13 mouse cellular contexts compared by ENCODE assay signal in the genomic region with DNA sequence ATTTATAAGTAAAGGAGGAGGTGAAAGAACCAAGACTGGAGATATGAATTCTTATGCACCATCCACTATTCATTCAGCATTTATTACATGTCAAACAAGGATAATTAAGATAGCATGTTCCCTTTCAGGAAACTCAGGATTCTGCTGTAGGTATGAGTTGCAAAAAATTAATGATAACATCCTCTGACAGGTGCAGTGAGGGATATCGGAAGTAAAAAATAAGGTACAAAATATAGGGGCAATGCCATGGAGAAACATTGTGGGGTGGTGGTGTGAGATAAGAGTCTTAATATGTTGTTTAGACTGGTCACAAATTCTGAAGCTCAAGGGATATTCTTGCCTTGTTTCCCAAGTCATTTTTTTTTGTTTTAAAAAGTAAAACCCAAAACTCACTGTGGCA. TPM values are rescaled to one million over a fixed set of nuclear protein-coding genes. Genes with fewer than 3 reads are reported as not detected.
DNase-seq lines count a peak whose midpoint lies in the region; ATAC-seq and TF ChIP-seq lines count a peak whose summit lies in the region.
"Had no signal": no experiment of that assay in that cellular context is flagged by ENCODE, and none has a peak within 500 bp of the region (broad histone marks: within the 10 kb centered on the region; RNA-seq: fewer than 3 reads in every experiment).

No protein-coding gene starts in this region.

- no peaks in the 10 kb centered on the region for H3K27me3 ChIP-seq in limb, embryonic 12.5 days
- H3K27me3 ChIP-seq in limb, embryonic 10.5 days (ENCODE audit: low read depth, poor library complexity, severe bottlenecking), result no peaks in the 10 kb centered on the region
- no peaks in the 10 kb centered on the region for H3K27me3 ChIP-seq in forebrain, postnatal 0 days (ENCODE audit: insufficient read depth, low read length)
- H3K27me3 ChIP-seq in midbrain, embryonic 15.5 days (replicated peaks), result no peaks in the 10 kb centered on the region
- no peaks in the 10 kb centered on the region for H3K27me3 ChIP-seq in kidney, adult 2 months (replicated peaks; ENCODE audit: control insufficient read depth, insufficient read depth, low read length)
- H3K27me3 ChIP-seq: embryonic facial prominence, embryonic 13.5 days had no signal

- ATAC-seq in limb, embryonic 12.5 days (ENCODE audit: insufficient number of reproducible peaks, insufficient read depth, low FRiP score, low TSS enrichment, low read depth), result no peak
- ATAC-seq in forebrain, postnatal 0 days, result no peak
- ATAC-seq in midbrain, embryonic 15.5 days (replicated peaks), result no peak

- peak overlapping the region; percentile 75 for H3K4me2 ChIP-seq in limb, embryonic 12.5 days
- H3K4me2 ChIP-seq in forebrain, postnatal 0 days (ENCODE audit: low read depth), result no peak overlapping the region
- H3K4me2 ChIP-seq in midbrain, embryonic 15.5 days, result 0 out of 2 replicates have a peak overlapping the region, but pooled peaks have one; percentile 71

- H3K9ac ChIP-seq in limb, embryonic 12.5 days (replicated peaks), result no peak overlapping the region
- 0 out of 2 replicates have a peak overlapping the region, but pooled peaks have one; percentile 85 for H3K9ac ChIP-seq in forebrain, postnatal 0 days
- no peak overlapping the region for H3K9ac ChIP-seq in midbrain, embryonic 15.5 days

- H3K4me1 ChIP-seq in limb, embryonic 12.5 days (replicated peaks), result peaks cover 16% of the 10 kb centered on the region
- peaks cover 10% of the 10 kb centered on the region for H3K4me1 ChIP-seq in limb, embryonic 10.5 days
- H3K4me1 ChIP-seq in forebrain, postnatal 0 days (ENCODE audit: insufficient read depth), result peaks cover 10% of the 10 kb centered on the region
- peaks cover 21% of the 10 kb centered on the region for H3K4me1 ChIP-seq in midbrain, embryonic 15.5 days
- H3K4me1 ChIP-seq in kidney, adult 2 months (ENCODE audit: control insufficient read depth, insufficient read depth, low read length), result peaks cover 7% of the 10 kb centered on the region

- no peak overlapping the region for H3K4me3 ChIP-seq in limb, embryonic 12.5 days (replicated peaks)
- H3K4me3 ChIP-seq in limb, embryonic 10.5 days, result no peak overlapping the region
- no peak overlapping the region for H3K4me3 ChIP-seq in forebrain, postnatal 0 days (ENCODE audit: low read depth, low read length)
- no peak overlapping the region for H3K4me3 ChIP-seq in midbrain, embryonic 15.5 days
- no peak overlapping the region for H3K4me3 ChIP-seq in kidney, adult 2 months (ENCODE audit: insufficient read depth, low read depth, low read length)

- 93% methylated on average over 1 of the region's 1 CpGs for WGBS in limb, embryonic 12.5 days
- WGBS in limb, embryonic 10.5 days, result 94% methylated on average over 1 of the region's 1 CpGs
- WGBS in forebrain, postnatal 0 days, result 98% methylated on average over 1 of the region's 1 CpGs
- WGBS in midbrain, embryonic 15.5 days, result 98% methylated on average over 1 of the region's 1 CpGs
- WGBS in kidney, adult 2 months, result 98% methylated on average over 1 of the region's 1 CpGs

- no peak for TF ChIP-seq POLR2A in kidney, adult 2 months (IDR thresholded peaks at IDR 0.05; ENCODE audit: low read depth, low read length)

- no peak for DNase-seq in limb, embryonic 10.5 days (ENCODE audit: low spot score)
- peak; percentile 37 for DNase-seq in c-Kit-positive CD71-positive TER-119-negative erythroid progenitor cells, embryonic 14.5 days (ENCODE audit: low read depth)
- DNase-seq in forebrain, postnatal 0 days, result no peak
- DNase-seq in layer of hippocampus, adult 18-20 months (ENCODE audit: low spot score in 2 of 2), result no peak
- no peak for DNase-seq in kidney, adult 2 months
- DNase-seq: adrenal gland, postnatal 10 days; cerebellum, adult 9-10 months had no signal

- H3K27ac ChIP-seq in limb, embryonic 12.5 days, result no peak overlapping the region
- no peak overlapping the region for H3K27ac ChIP-seq in limb, embryonic 10.5 days
- no peak overlapping the region for H3K27ac ChIP-seq in forebrain, postnatal 0 days (ENCODE audit: low read depth, low read length)
- no peak overlapping the region for H3K27ac ChIP-seq in midbrain, embryonic 15.5 days
- H3K27ac ChIP-seq in kidney, adult 2 months (ENCODE audit: insufficient read depth, low read depth, low read length), result no peak overlapping the region
- H3K27ac ChIP-seq: embryonic facial prominence, embryonic 13.5 days had no signal

- no peaks in the 10 kb centered on the region for H3K9me3 ChIP-seq in limb, embryonic 12.5 days
- H3K9me3 ChIP-seq in limb, embryonic 10.5 days (replicated peaks), result no peaks in the 10 kb centered on the region
- no peaks in the 10 kb centered on the region for H3K9me3 ChIP-seq in forebrain, postnatal 0 days (ENCODE audit: low read length)
- no peaks in the 10 kb centered on the region for H3K9me3 ChIP-seq in midbrain, embryonic 15.5 days

- peaks cover 9% of the 10 kb centered on the region; the same call in 1 of the 2 replicates for H3K36me3 ChIP-seq in limb, embryonic 12.5 days
- peaks cover 13% of the 10 kb centered on the region for H3K36me3 ChIP-seq in limb, embryonic 10.5 days
- no peaks in the 10 kb centered on the region for H3K36me3 ChIP-seq in forebrain, postnatal 0 days (ENCODE audit: insufficient read depth)
- no peaks in the 10 kb centered on the region for H3K36me3 ChIP-seq in midbrain, embryonic 15.5 days (replicated peaks)
- no peaks in the 10 kb centered on the region for H3K36me3 ChIP-seq in kidney, adult 2 months (ENCODE audit: control insufficient read depth, insufficient read depth, low read length)

- TF ChIP-seq CTCF in forebrain, postnatal 0 days (IDR thresholded peaks at IDR 0.05; ENCODE audit: low read depth), result no peak
- TF ChIP-seq CTCF in kidney, adult 2 months (conservative IDR thresholded peaks at IDR 0.05; ENCODE audit: insufficient read depth, insufficient read length, low read depth, low read length), result no peak

RNA-seq across cellular contexts. Expression of a gene that starts 1.9 kb away (rescaled TPM):
- polyA plus RNA-seq in limb, embryonic 12.5 days (2016; fragmentation: Nextera tagmentation; extraction: Ambion mirVana), result 13.2 and 14.5 TPM in 2 replicates
- polyA plus RNA-seq in limb, embryonic 10.5 days (2016; fragmentation: Nextera tagmentation; extraction: Ambion mirVana), result 21.5 and 22.6 TPM in 2 replicates
- total RNA-seq in forebrain, postnatal 0 days (2014; rRNA removed), result 7.4 and 14.9 TPM in 2 replicates
- 2.6 and 4.7 TPM in 2 replicates for polyA plus RNA-seq in forebrain, postnatal 0 days (2015; fragmentation: Nextera tagmentation; extraction: Ambion mirVana)
- 4.2 and 4.4 TPM in 2 replicates for polyA plus RNA-seq in midbrain, embryonic 15.5 days (2015; fragmentation: Nextera tagmentation; extraction: Ambion mirVana)
- total RNA-seq in layer of hippocampus, adult 18-20 months (2021), result 1 to 10 TPM; 5.6 to 5.8 TPM
- polyA plus RNA-seq in kidney, adult 2 months (2012; rRNA removed), result 11.5 and 11.7 TPM in 2 replicates

RNA-seq across cellular contexts. Expression of a gene that starts 1.9 kb away (rescaled TPM):
- 51.4 and 53.4 TPM in 2 replicates for polyA plus RNA-seq in limb, embryonic 12.5 days (2016; fragmentation: Nextera tagmentation; extraction: Ambion mirVana)
- polyA plus RNA-seq in limb, embryonic 10.5 days (2016; fragmentation: Nextera tagmentation; extraction: Ambion mirVana), result 53.8 and 54.4 TPM in 2 replicates
- 13.1 and 14.0 TPM in 2 replicates for total RNA-seq in forebrain, postnatal 0 days (2014; rRNA removed)
- polyA plus RNA-seq in forebrain, postnatal 0 days (2015; fragmentation: Nextera tagmentation; extraction: Ambion mirVana), result 29.1 and 31.4 TPM in 2 replicates
- 29.7 and 31.0 TPM in 2 replicates for polyA plus RNA-seq in midbrain, embryonic 15.5 days (2015; fragmentation: Nextera tagmentation; extraction: Ambion mirVana)
- 10 to 100 TPM; 18.8 to 24.9 TPM for total RNA-seq in layer of hippocampus, adult 18-20 months (2021)
- 4.0 and 6.1 TPM in 2 replicates for polyA plus RNA-seq in kidney, adult 2 months (2012; rRNA removed)

RNA-seq across cellular contexts. Expression of a gene that starts 54.9 kb away (rescaled TPM):
- polyA plus RNA-seq in limb, embryonic 12.5 days (2016; fragmentation: Nextera tagmentation; extraction: Ambion mirVana), result not detected in 2 replicates
- not detected in 2 replicates for polyA plus RNA-seq in limb, embryonic 10.5 days (2016; fragmentation: Nextera tagmentation; extraction: Ambion mirVana)
- total RNA-seq in forebrain, postnatal 0 days (2014; rRNA removed), result not detected in 2 replicates
- polyA plus RNA-seq in forebrain, postnatal 0 days (2015; fragmentation: Nextera tagmentation; extraction: Ambion mirVana), result not detected in 2 replicates
- not detected in 2 replicates for polyA plus RNA-seq in midbrain, embryonic 15.5 days (2015; fragmentation: Nextera tagmentation; extraction: Ambion mirVana)
- not detected for total RNA-seq in layer of hippocampus, adult 18-20 months (2021)
- polyA plus RNA-seq in kidney, adult 2 months (2012; rRNA removed), result not detected in 2 replicates
- total RNA-seq: adrenal gland, postnatal 10 days; megakaryocyte progenitor cell, adult 5-6 weeks had no signal
- polyA plus RNA-seq: embryonic facial prominence, embryonic 13.5 days; gonadal fat pad, adult 2 months; kidney, embryonic 14.5 days had no signal
